In the genomic region with DNA sequence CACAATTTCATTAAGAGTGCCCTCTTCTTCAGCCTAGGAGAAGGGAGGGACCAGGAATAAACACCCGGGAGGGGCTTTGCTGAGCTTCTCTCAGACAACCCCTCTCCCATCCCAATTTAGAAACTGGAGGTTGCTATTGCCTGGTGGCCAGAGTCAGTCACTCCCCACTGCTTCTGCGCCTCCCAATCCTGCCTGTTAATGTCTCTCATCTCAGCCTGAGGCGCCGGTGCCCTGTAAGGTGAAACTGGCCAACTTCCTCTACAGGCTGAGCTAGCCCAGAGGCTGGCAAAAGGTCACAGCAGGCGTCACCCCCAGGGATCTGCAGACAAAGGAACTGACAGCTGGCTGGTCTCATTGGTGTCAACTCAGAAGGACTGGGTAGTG, we compare ENCODE assay signal across 8 mouse cellular contexts.
A peak's percentile ranks its signal among the peaks of the same experiment; 100 is the strongest.
DNase-seq lines count a peak whose midpoint lies in the region; ATAC-seq and TF ChIP-seq lines count a peak whose summit lies in the region.

No protein-coding gene starts in this region.

- no peaks in the 10 kb centered on the region for H3K36me3 ChIP-seq in forebrain, embryonic 11.5 days (ENCODE audit: control insufficient read depth, insufficient read depth, low read length)
- H3K36me3 ChIP-seq in forebrain, embryonic 12.5 days (replicated peaks) = no peaks in the 10 kb centered on the region
- H3K36me3 ChIP-seq in heart, embryonic 16.5 days (ENCODE audit: control insufficient read depth, insufficient read depth) = no peaks in the 10 kb centered on the region
- no peaks in the 10 kb centered on the region for H3K36me3 ChIP-seq in limb, embryonic 11.5 days (ENCODE audit: control insufficient read depth, insufficient read depth, low read length)
- no peaks in the 10 kb centered on the region for H3K36me3 ChIP-seq in myocyte (ENCODE audit: control insufficient read depth, insufficient read depth)

- no peak overlapping the region for H3K4me3 ChIP-seq in forebrain, embryonic 11.5 days (ENCODE audit: low read depth, low read length)
- H3K4me3 ChIP-seq in forebrain, embryonic 12.5 days (replicated peaks) = no peak overlapping the region
- H3K4me3 ChIP-seq in heart, embryonic 16.5 days (ENCODE audit: low read length) = no peak overlapping the region
- H3K4me3 ChIP-seq in limb, embryonic 11.5 days (ENCODE audit: low read depth, low read length) = no peak overlapping the region
- H3K4me3 ChIP-seq in myocyte = no peak overlapping the region
- H3K4me3 ChIP-seq in cerebellum, adult 2 months (replicated peaks; ENCODE audit: insufficient read depth, low read depth, low read length) = no peak overlapping the region

- no peak overlapping the region; the same call in 1 of the 2 replicates for H3K9ac ChIP-seq in forebrain, embryonic 11.5 days (ENCODE audit: low read length)
- no peak overlapping the region for H3K9ac ChIP-seq in forebrain, embryonic 12.5 days
- H3K9ac ChIP-seq in heart, embryonic 16.5 days (ENCODE audit: low read length) = no peak overlapping the region
- peak overlapping the region; percentile 45; the same call in 1 of the 2 replicates for H3K9ac ChIP-seq in limb, embryonic 11.5 days (ENCODE audit: low read length)

- no peaks in the 10 kb centered on the region for H3K79me2 ChIP-seq in myocyte (ENCODE audit: control insufficient read depth, insufficient read depth)

- no peak for TF ChIP-seq POLR2A in myocyte (IDR thresholded peaks at IDR 0.05; ENCODE audit: insufficient read length, low read depth)
- no peak for TF ChIP-seq POLR2A in cerebellum, adult 2 months (IDR thresholded peaks at IDR 0.05; ENCODE audit: borderline replicate concordance, insufficient read depth, low read length)

- WGBS in forebrain, embryonic 11.5 days = 2% methylated on average over 5 of the region's 5 CpGs
- WGBS in forebrain, embryonic 12.5 days = 8% methylated on average over 5 of the region's 5 CpGs
- WGBS in heart, embryonic 16.5 days = 16% methylated on average over 5 of the region's 5 CpGs
- 2% methylated on average over 5 of the region's 5 CpGs for WGBS in limb, embryonic 11.5 days
- WGBS in cerebellum, adult 2 months = 37% methylated on average over 5 of the region's 5 CpGs

- peak; percentile 66 for DNase-seq in forebrain, embryonic 11.5 days (ENCODE audit: low spot score)
- peak; percentile 44 for DNase-seq in CD4-positive, CD25-positive, alpha-beta regulatory T cell, adult 2 months (ENCODE audit: low read depth, low spot score)
- peak; percentile 62 for DNase-seq in limb, embryonic 11.5 days (ENCODE audit: low spot score)
- DNase-seq in cerebellum, postnatal 36 days = no peak
- DNase-seq in cerebellum, adult 2 months = no peak

- no peak for ATAC-seq in forebrain, embryonic 11.5 days (replicated peaks; ENCODE audit: low FRiP score)
- ATAC-seq in forebrain, embryonic 12.5 days (ENCODE audit: low FRiP score) = no peak
- no peak for ATAC-seq in heart, embryonic 16.5 days (replicated peaks; ENCODE audit: extremely low read depth, insufficient read depth, low FRiP score)
- ATAC-seq in limb, embryonic 11.5 days (ENCODE audit: insufficient number of reproducible peaks, low FRiP score, low TSS enrichment, low read depth) = no peak

- no peak overlapping the region for H3K27ac ChIP-seq in forebrain, embryonic 11.5 days (ENCODE audit: low read depth, low read length)
- H3K27ac ChIP-seq in forebrain, embryonic 12.5 days = no peak overlapping the region
- H3K27ac ChIP-seq in heart, embryonic 16.5 days (ENCODE audit: low read length) = peak overlapping the region; percentile 47
- peak overlapping the region; percentile 90 for H3K27ac ChIP-seq in limb, embryonic 11.5 days (replicated peaks; ENCODE audit: low read depth, low read length)
- no peak overlapping the region for H3K27ac ChIP-seq in cerebellum, adult 2 months (ENCODE audit: insufficient read depth, low read length)

- H3K4me1 ChIP-seq in forebrain, embryonic 11.5 days (replicated peaks; ENCODE audit: control insufficient read depth, insufficient read depth, low read length) = peaks cover 7% of the 10 kb centered on the region; the same call in 1 of the 2 replicates
- H3K4me1 ChIP-seq in forebrain, embryonic 12.5 days = peaks cover 29% of the 10 kb centered on the region
- H3K4me1 ChIP-seq in heart, embryonic 16.5 days (ENCODE audit: control insufficient read depth, insufficient read depth, low read length) = peaks cover 16% of the 10 kb centered on the region
- peaks cover 27% of the 10 kb centered on the region for H3K4me1 ChIP-seq in limb, embryonic 11.5 days (ENCODE audit: control insufficient read depth, insufficient read depth, low read length)
- H3K4me1 ChIP-seq in cerebellum, adult 2 months (ENCODE audit: control insufficient read depth, insufficient read depth, low read length) = no peaks in the 10 kb centered on the region

- H3ac ChIP-seq in myocyte (ENCODE audit: control insufficient read depth, insufficient read length) = no peak overlapping the region

- no peak for TF ChIP-seq CTCF in cerebellum, adult 2 months (IDR thresholded peaks at IDR 0.05; ENCODE audit: borderline replicate concordance, insufficient read depth, low read depth, low read length)

- H3K9me3 ChIP-seq in forebrain, embryonic 11.5 days (ENCODE audit: control insufficient read depth, low read length) = no peaks in the 10 kb centered on the region
- H3K9me3 ChIP-seq in forebrain, embryonic 12.5 days = no peaks in the 10 kb centered on the region
- H3K9me3 ChIP-seq in heart, embryonic 16.5 days (replicated peaks; ENCODE audit: control insufficient read depth, low read length) = no peaks in the 10 kb centered on the region
- H3K9me3 ChIP-seq in limb, embryonic 11.5 days (ENCODE audit: control insufficient read depth, low read length) = no peaks in the 10 kb centered on the region

- no peaks in the 10 kb centered on the region for H3K27me3 ChIP-seq in forebrain, embryonic 11.5 days (ENCODE audit: control insufficient read depth, insufficient read depth, low read length)
- no peaks in the 10 kb centered on the region for H3K27me3 ChIP-seq in forebrain, embryonic 12.5 days
- no peaks in the 10 kb centered on the region for H3K27me3 ChIP-seq in heart, embryonic 16.5 days (ENCODE audit: control insufficient read depth, insufficient read depth, low read length)
- no peaks in the 10 kb centered on the region for H3K27me3 ChIP-seq in limb, embryonic 11.5 days (ENCODE audit: control insufficient read depth, insufficient read depth, low read length)
- H3K27me3 ChIP-seq in myocyte (ENCODE audit: control insufficient read depth, insufficient read depth, insufficient read length) = no peaks in the 10 kb centered on the region
- no peaks in the 10 kb centered on the region for H3K27me3 ChIP-seq in cerebellum, adult 2 months (ENCODE audit: control insufficient read depth, insufficient read depth, low read length)

- H3K4me2 ChIP-seq in forebrain, embryonic 11.5 days (ENCODE audit: low read depth, low read length, severe bottlenecking) = no peak overlapping the region
- no peak overlapping the region for H3K4me2 ChIP-seq in forebrain, embryonic 12.5 days
- H3K4me2 ChIP-seq in heart, embryonic 16.5 days (ENCODE audit: low read depth, low read length) = 0 out of 2 replicates have a peak overlapping the region, but pooled peaks have one; percentile 18
- H3K4me2 ChIP-seq in limb, embryonic 11.5 days (ENCODE audit: low read depth, severe bottlenecking) = peak overlapping the region; percentile 24; the same call in 1 of the 2 replicates
- H3K4me2 ChIP-seq in myocyte (ENCODE audit: low read depth) = peak overlapping the region; percentile 63

TF ChIP-seq in myocyte, 11 proteins besides CTCF, POLR2A, EP300 and RAD21:
- TF ChIP-seq SRF (IDR thresholded peaks at IDR 0.05; ENCODE audit: control insufficient read depth, insufficient read length, low read depth) = no peak
- TF ChIP-seq MYOD1 (IDR thresholded peaks at IDR 0.05; ENCODE audit: control insufficient read depth in 1 of 3, insufficient read length in 2 of 3, low read depth in 2 of 3) = peak in 2 of 3 experiments; percentile 16 to 59
- TF ChIP-seq USF1 (IDR thresholded peaks at IDR 0.05; ENCODE audit: low read depth) = no peak
- TF ChIP-seq POLR2AphosphoS2 (IDR thresholded peaks at IDR 0.05; ENCODE audit: insufficient read length, low read depth) = no peak
- no peak for TF ChIP-seq E2F4 (IDR thresholded peaks at IDR 0.05; ENCODE audit: insufficient read depth)
- peak in 2 of 3 experiments; percentile 31 to 54 for TF ChIP-seq MYOG (IDR thresholded peaks at IDR 0.05; ENCODE audit: control insufficient read depth in 1 of 3, insufficient read depth in 1 of 3, insufficient read length in 2 of 3, low read depth in 2 of 3)
TF ChIP-seq in myocyte: peak in this region for 2.

Comparison
In these comparisons a context has a peak if more than half of its experiments do, and no peak if none do; other contexts are left out.
1. DNase-seq: peak in forebrain, embryonic 11.5 days (single experiment), CD4-positive, CD25-positive, alpha-beta regulatory T cell, adult 2 months (single experiment) and limb, embryonic 11.5 days (single experiment); none in cerebellum, postnatal 36 days (0 of 2) and cerebellum, adult 2 months (0 of 2).
2. H3K27ac ChIP-seq: peak in heart, embryonic 16.5 days (single experiment) and limb, embryonic 11.5 days (single experiment); none in forebrain, embryonic 11.5 days (single experiment), forebrain, embryonic 12.5 days (single experiment) and cerebellum, adult 2 months (single experiment).
3. H3K4me2 ChIP-seq: peak in heart, embryonic 16.5 days (single experiment), limb, embryonic 11.5 days (single experiment) and myocyte (single experiment); none in forebrain, embryonic 11.5 days (single experiment) and forebrain, embryonic 12.5 days (single experiment).